ENCODE assay signal across 15 mouse cellular contexts in genomic region chr11:75625820-75626219, GRCm38 (mm10). TPM values are rescaled to one million over a fixed set of nuclear protein-coding genes. Genes with fewer than 3 reads are reported as not detected.
DNase-seq lines count a peak whose midpoint lies in the region; ATAC-seq and TF ChIP-seq lines count a peak whose summit lies in the region.
"Had no signal": no experiment of that assay in that cellular context is flagged by ENCODE, and none has a peak within 500 bp of the region (broad histone marks: within the 10 kb centered on the region; RNA-seq: fewer than 3 reads in every experiment).

No protein-coding gene starts in this region.

- no peaks in the 10 kb centered on the region for H3K79me2 ChIP-seq in heart, adult 2 months (replicated peaks; ENCODE audit: control insufficient read depth, insufficient read depth, low read length)

- H3K4me3 ChIP-seq in heart, adult 2 months, result no peak overlapping the region
- H3K4me3 ChIP-seq in kidney, embryonic 16.5 days (ENCODE audit: low read length), result no peak overlapping the region
- H3K4me3 ChIP-seq: intestine, embryonic 15.5 days; midbrain, embryonic 10.5 days had no signal

- no peak overlapping the region for H3K9ac ChIP-seq in heart, adult 2 months (ENCODE audit: low read depth, low read length)
- no peak overlapping the region for H3K9ac ChIP-seq in kidney, embryonic 16.5 days (replicated peaks; ENCODE audit: low read length)
- H3K9ac ChIP-seq: intestine, embryonic 15.5 days had no signal

- H3K27me3 ChIP-seq in heart, adult 2 months (ENCODE audit: control insufficient read depth, insufficient read depth, low read length), result no peaks in the 10 kb centered on the region
- no peaks in the 10 kb centered on the region for H3K27me3 ChIP-seq in kidney, embryonic 16.5 days (ENCODE audit: insufficient read depth, low read length)
- H3K27me3 ChIP-seq: CH12.LX; intestine, embryonic 15.5 days; Patski had no signal

- H3K27ac ChIP-seq in heart, adult 2 months, result peak overlapping the region; percentile 93; the same call in 1 of the 2 replicates
- 0 out of 2 replicates have a peak overlapping the region, but pooled peaks have one; percentile 12 for H3K27ac ChIP-seq in kidney, embryonic 16.5 days (ENCODE audit: low read length)
- H3K27ac ChIP-seq: intestine, embryonic 15.5 days; midbrain, embryonic 10.5 days had no signal

- no peak for TF ChIP-seq EP300 in heart, adult 2 months (IDR thresholded peaks at IDR 0.05; ENCODE audit: insufficient read depth, low read depth, low read length)

- ATAC-seq in kidney, embryonic 16.5 days (ENCODE audit: low FRiP score, low TSS enrichment), result no peak
- ATAC-seq: intestine, embryonic 15.5 days; Patski had no signal

- no peak overlapping the region for H3K4me2 ChIP-seq in kidney, embryonic 16.5 days (replicated peaks; ENCODE audit: low read depth, low read length)
- H3K4me2 ChIP-seq: intestine, embryonic 15.5 days; liver, embryonic 11.5 days had no signal

- no peak for TF ChIP-seq POLR2A in heart, adult 2 months (IDR thresholded peaks at IDR 0.05; ENCODE audit: insufficient read depth, low read depth, low read length)

- intact Hi-C loops in heart, adult 2 months (cut with DNase I), result loop anchor here (5.0 kb wide), 1 partner anchor 39 kb away; the partner anchor contains the start of gene Pitpna
- intact Hi-C loops in heart, postnatal 25 days (cut with DNase I), result no loop called here

- DNase-seq in heart, adult 2 months, result no peak
- DNase-seq in heart, postnatal 25 days (ENCODE audit: low spot score), result no peak
- DNase-seq in layer of hippocampus, adult 9-11 months, result peak; percentile 71
- no peak for DNase-seq in layer of hippocampus, adult 11-12 months (ENCODE audit: low spot score)
- DNase-seq in retina, postnatal 1 day, result peak; percentile 37
- DNase-seq in cerebellum, postnatal 25 days, result no peak
- DNase-seq: cerebellum, postnatal 10 days; gastrocnemius, postnatal 14 days; spleen, adult 18-20 months had no signal

- H3K4me1 ChIP-seq in heart, adult 2 months (ENCODE audit: control insufficient read depth, insufficient read depth, low read length), result peaks cover 19% of the 10 kb centered on the region
- peaks cover 21% of the 10 kb centered on the region for H3K4me1 ChIP-seq in kidney, embryonic 16.5 days (ENCODE audit: insufficient read depth, low read length)

- 86% methylated on average over 4 of the region's 4 CpGs for WGBS in heart, adult 2 months
- 77% methylated on average over 4 of the region's 4 CpGs for WGBS in kidney, embryonic 16.5 days

- no peaks in the 10 kb centered on the region for H3K9me3 ChIP-seq in kidney, embryonic 16.5 days (ENCODE audit: low read length)
- H3K9me3 ChIP-seq: intestine, embryonic 15.5 days; midbrain, embryonic 10.5 days had no signal

- no peak for TF ChIP-seq CTCF in heart, adult 2 months (IDR thresholded peaks at IDR 0.05)

- peaks cover 29% of the 10 kb centered on the region for H3K36me3 ChIP-seq in heart, adult 2 months (ENCODE audit: control insufficient read depth, insufficient read depth, low read length)
- H3K36me3 ChIP-seq in kidney, embryonic 16.5 days (ENCODE audit: insufficient read depth, low read length), result peaks cover 20% of the 10 kb centered on the region

RNA-seq across cellular contexts. Expression of gene Inpp5k, which starts 5.0 kb away (rescaled TPM):
- 10 to 100 TPM; 24.5 to 30.2 TPM for total RNA-seq in heart, adult 2 months (2021)
- polyA plus RNA-seq in heart, adult 2 months (2012; rRNA removed), result 42.8 and 59.8 TPM in 2 replicates
- 10 to 100 TPM; 27.8 to 29.8 TPM for total RNA-seq in heart, postnatal 25 days (2021)
- polyA plus RNA-seq in kidney, embryonic 16.5 days (2015; fragmentation: Nextera tagmentation; extraction: Ambion mirVana), result 33.2 and 34.2 TPM in 2 replicates

RNA-seq across cellular contexts. Expression of gene Myo1c, which starts 24.5 kb away (rescaled TPM):
- total RNA-seq in heart, adult 2 months (2021), result 100 to 1,000 TPM in 1 of 2 experiments, 10 to 100 TPM in 1; 96.9 to 105 TPM
- polyA plus RNA-seq in heart, adult 2 months (2012; rRNA removed), result 68.7 and 94.7 TPM in 2 replicates
- total RNA-seq in heart, postnatal 25 days (2021), result 100 to 1,000 TPM; 119 to 132 TPM
- polyA plus RNA-seq in kidney, embryonic 16.5 days (2015; fragmentation: Nextera tagmentation; extraction: Ambion mirVana), result 83.0 and 85.9 TPM in 2 replicates

RNA-seq across cellular contexts. Expression of gene Pitpna, which starts 37.9 kb away (rescaled TPM):
- total RNA-seq in heart, adult 2 months (2021), result 10 to 100 TPM; 96.6 to 99.1 TPM
- polyA plus RNA-seq in heart, adult 2 months (2012; rRNA removed), result 57.2 and 95.9 TPM in 2 replicates
- 100 to 1,000 TPM; 108 to 115 TPM for total RNA-seq in heart, postnatal 25 days (2021)
- 70.4 and 72.1 TPM in 2 replicates for polyA plus RNA-seq in kidney, embryonic 16.5 days (2015; fragmentation: Nextera tagmentation; extraction: Ambion mirVana)

RNA-seq across cellular contexts. Expression of gene Crk, which starts 53.2 kb away (rescaled TPM):
- total RNA-seq in heart, adult 2 months (2021), result 10 to 100 TPM; 82.9 to 90.3 TPM
- 27.6 and 64.4 TPM in 2 replicates for polyA plus RNA-seq in heart, adult 2 months (2012; rRNA removed)
- total RNA-seq in heart, postnatal 25 days (2021), result 10 to 100 TPM; 81.3 to 88.2 TPM
- polyA plus RNA-seq in kidney, embryonic 16.5 days (2015; fragmentation: Nextera tagmentation; extraction: Ambion mirVana), result 133 and 136 TPM in 2 replicates

Comparison
In these comparisons a context has a peak if more than half of its experiments do, and no peak if none do; other contexts are left out.
1. DNase-seq: peak in layer of hippocampus, adult 9-11 months (single experiment) and retina, postnatal 1 day (single experiment); none in heart, adult 2 months (0 of 2), heart, postnatal 25 days (single experiment), layer of hippocampus, adult 11-12 months (single experiment) and cerebellum, postnatal 25 days (0 of 2).